Mouse (Mus musculus): ENCODE measurements around the gene Hcn3. TPM values are rescaled to one million over a fixed set of nuclear protein-coding genes. Genes with fewer than 3 reads are reported as not detected.

The Hcn3 gene
- total RNA-seq (2021), result under 1 TPM; 0.19 to 0.60 TPM

DNA sequence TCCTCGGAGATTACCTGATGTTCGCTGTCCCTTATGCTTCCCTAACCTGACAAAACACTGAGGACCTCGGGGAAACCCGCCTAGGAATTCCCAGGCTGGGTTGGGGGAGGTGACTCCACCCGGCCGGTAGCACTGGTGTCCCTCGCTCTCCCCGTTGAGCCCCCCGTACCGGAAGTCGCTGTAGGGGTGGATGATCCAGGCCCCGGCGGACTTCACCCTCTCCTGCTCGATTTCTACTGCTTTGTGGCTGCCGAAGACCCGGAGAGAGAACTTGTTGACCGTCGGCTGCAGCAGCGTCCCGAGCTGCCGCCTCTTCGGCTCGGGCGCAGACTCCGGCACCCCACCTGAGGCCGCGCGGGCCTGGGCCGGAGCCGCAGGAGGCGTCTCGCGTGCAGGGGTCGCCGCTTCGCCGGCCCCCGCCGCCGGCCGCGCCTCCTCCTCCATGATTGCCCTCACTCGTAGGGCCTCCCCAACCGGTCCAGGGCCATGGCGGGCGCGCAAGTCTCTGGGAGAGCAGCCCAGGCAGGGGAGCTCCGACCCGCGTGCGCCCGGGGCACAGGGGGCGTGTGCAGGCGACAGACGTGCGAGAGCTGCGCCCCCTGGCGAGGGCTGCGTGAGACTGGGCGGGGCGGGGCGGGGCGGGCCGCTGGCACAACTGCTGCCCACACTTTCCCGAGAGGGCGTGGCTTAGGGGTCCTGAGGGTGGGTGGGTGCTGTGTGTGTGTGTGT, at the start of gene Hcn3:
TSS of gene Hcn3 (minus strand) at position 581 of the 729 bp plus-strand sequence.
- DNase-seq, result peak; percentile 41 to 67
- intact Hi-C loops (cut with DNase I), result loop anchor here (2.0 to 5.0 kb wide), 2 partner anchors 45 to 67 kb away; partner anchors contain the start of gene Rusc1

DNA sequence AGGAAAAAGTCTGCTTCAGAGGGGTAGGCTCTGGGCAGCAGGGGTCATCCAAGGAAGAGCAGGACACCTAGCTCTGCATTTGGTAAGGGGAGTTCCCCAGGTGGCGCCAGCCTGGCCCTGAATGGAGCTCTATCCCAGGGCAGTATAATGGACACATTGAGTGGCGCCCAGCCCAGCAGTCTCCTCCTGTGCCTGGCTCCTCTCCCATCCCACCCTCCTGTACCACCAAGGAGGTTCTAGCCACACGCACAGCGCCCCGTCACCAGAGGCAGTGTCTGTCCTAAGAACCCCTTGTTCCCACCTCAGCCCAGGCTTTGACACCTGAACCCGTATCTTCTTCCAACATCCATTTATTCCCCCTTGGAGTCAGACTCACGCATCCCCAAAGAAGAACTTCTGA, 49.7 kb upstream of the Hcn3 start:
- intact Hi-C loops (cut with DNase I), result no loop called here
- DNase-seq, result no peak

DNA sequence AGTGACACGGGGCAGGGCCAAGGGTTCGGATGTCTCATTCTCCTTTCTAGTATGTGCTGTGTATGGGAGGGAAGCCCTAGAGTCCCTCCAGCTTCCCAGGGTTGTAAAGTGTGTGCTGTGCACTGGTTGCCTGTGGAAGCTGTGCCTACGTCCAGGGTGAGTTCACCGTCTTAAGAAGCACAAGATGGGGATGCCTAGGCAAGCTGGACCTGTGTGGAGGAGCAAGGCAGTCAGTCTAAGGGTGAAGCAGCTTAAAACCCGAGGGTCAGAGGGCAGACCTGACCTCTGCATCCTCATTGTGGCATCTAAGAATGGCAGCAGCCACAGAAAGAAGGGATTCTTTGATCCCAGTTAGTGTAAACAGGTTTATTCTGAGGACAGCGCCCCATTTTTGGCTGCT, 48.7 kb upstream of the Hcn3 start:
- no peak for DNase-seq
- intact Hi-C loops (cut with DNase I), result no loop called here

DNA sequence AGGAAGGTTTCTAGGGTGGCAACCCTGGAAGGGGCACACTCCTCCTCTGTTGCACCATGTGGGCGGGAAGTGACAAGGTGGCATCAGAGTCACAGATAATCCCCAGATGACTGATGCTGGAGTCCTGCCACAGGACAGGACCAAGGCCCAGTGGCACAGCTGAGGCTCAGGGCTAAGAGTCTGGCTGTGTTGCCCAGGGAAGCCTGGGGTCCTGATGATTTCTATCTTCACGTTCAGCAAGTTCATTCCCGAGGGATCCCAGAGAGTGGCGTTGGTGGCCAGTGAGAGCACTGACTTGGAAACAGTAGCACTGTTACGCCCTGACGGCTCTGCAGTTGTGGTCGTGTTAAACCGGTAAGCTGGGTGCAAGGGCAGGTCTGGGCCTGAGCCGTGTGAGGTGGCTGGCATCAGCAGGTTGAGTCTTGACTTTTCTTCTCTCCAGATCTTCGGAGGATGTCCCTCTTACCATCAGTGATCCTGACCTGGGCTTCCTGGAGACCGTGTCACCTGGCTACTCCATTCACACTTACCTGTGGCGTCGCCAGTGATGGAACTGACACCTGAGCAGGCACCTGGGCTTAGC, 48.2 kb upstream of the Hcn3 start:
- DNase-seq, result no peak
- intact Hi-C loops (cut with DNase I), result no loop called here

DNA sequence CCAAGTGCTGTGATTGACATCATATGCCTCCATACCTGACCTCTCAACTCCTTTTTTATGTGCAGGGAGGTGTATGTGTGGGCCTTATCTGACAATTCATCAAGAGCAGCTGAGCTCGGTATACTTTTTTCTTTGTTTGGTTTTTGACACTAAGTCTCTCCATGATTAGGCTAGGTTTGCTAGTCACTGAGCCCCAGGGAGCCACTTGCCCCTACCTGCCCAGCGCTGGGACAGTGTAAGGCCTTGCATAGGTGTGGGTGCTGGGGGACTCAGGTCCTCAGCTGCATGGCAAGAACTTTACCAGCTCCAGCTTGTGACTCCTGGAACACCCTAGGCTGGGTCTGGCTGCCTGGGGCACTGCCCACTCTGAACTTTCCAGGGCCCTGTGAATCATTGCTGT, 46.7 kb upstream of the Hcn3 start:
- no peak for DNase-seq
- intact Hi-C loops (cut with DNase I), result no loop called here

DNA sequence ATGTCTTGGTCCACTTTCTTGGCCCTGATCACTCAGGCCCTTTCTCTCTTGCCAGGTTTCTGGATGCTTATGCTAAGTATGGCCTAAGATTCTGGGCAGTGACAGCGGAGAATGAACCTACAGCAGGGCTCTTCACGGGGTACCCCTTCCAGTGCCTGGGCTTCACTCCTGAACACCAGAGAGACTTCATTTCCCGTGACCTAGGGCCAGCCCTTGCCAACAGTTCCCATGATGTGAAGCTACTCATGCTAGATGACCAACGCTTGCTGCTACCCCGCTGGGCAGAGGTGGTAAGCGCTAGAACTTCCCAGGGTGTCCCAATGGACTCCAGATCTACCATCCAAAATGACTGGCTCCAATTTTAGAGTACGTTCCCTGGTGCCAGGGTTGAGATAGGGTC, 46.1 kb upstream of the Hcn3 start:
- no peak for DNase-seq
- intact Hi-C loops (cut with DNase I), result no loop called here

DNA sequence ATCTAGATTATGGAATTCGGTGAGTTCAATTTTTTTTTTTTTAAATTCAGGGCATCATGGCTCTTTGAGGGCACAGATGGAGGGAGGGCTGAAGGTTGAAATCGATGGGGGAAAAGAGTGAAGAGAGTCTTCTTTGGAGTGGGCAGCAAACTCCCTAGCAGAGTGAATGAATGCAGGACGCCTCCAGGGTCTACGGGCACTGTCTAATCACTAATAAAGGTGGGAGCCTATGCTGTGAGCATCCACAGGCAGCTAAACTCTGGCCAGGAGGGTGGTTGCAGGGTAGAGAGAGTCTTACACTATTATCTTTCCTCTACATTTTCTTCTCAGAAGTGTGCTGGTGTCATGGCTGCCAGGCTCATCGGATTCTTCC, 43.1 kb upstream of the Hcn3 start:
- intact Hi-C loops (cut with DNase I), result no loop called here
- DNase-seq, result no peak

DNA sequence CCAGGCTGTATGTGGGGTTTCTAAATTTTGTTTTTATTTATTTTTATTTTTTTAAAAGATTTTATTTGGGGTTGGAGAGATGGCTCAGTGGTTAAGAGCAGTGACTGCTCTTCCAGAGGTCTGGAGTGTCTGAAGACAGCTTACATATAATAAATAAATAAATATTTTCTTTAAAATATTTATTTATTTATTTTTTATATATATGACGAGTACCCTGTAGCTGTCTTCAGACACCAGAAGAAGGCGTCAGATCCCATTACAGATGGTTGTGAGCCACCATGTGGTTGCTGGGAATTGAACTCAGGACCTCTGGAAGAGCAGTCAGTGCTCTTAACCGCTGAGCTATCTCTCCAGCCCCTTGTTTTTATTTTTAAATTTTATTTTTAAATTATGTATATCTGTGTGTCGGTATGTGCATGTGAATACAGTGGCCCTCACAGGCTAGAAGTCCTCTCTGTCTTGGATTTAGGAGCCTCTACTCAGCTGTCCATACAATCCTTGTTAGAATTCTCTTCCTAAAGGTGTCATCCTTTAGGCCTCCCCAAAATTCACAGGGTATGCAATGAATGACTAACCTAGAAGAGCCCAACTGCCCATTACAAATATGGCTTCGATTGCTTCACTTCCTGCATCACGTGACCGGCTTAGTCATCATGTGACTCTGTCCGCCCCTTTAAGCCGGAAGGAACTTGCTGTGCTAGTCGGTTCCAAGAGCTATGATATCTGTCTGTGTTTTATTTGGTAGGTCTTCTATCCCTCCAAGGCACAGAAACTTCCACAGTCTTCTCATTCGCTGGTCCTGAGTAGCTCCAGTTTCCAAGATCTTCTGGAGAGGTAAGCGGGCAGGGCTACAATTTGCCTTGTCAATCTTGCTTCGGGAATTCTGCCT, 42.5 kb upstream of the Hcn3 start, which contains the start of gene Gba:
TSS of gene Gba (plus strand) at position 676 of the 889 bp plus-strand sequence.
- intact Hi-C loops (cut with DNase I), result no loop called here

DNA sequence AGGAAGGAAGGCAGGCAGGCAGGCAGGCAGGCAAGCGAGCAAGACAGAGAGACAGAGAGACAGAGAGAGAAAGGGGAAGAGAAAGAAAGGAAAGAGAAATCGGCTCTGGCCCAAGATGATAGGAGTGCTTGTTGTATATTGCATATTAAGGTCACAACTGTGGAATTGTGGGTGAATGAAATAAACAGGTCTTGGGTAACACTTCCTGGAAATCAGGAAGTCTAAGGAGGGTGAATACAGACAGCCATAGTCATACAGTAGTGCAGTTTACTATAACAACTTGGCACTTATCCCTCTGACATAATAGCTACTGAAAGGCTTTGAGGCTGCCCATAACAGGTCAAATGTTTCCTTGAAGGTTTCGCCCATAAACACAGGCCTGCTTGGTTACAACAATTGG, 39.8 kb upstream of the Hcn3 start:
- DNase-seq, result no peak
- intact Hi-C loops (cut with DNase I), result no loop called here

More for the DNA sequence above, 42.5 kb upstream of the Hcn3 start, which contains the start of gene Gba:
- peak; percentile 88 to 92 for DNase-seq

DNA sequence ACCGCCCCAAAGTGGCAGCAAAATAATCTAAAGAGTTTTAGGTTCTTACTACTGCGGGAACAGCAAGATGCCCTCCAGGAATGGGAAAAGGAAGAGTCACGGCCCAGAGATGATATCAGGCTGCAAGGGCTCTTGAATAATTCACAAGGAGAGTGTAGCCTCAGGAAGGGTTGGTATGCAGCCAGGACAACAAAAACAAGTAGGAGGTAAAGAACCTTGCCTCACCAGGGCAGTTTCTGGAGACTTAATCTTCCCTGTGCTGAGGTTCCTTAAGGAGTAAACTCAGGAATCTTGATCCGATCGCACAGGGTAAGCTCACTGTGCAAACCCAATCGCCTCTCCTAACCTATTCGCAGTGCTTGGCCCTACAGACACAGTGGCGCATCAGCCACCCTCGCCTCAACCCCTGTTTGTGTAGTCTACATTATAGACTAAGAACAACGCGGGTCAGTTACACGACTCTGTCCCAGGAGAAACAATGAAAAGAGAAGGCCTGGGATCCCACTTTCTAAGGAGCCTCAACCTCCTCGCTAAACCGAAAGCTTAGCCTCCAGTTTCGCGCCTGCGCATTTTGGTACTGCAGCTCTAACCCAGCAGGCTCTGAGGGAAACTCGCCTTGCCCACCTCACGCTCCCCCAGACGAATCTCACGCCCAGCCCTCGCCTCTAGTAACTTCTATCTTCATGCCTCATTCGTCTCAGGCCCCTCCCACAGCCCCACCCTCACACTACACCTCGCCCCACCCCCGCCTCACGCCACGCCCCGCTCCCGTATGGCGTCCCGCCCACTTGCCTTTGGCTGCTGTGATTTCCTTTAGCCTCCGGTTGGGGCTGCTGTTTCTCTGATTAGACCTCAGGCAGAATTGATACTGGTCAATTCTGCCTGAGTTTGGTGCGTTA, 36.2 kb upstream of the Hcn3 start:
- DNase-seq, result peak; percentile 89 to 90
- intact Hi-C loops (cut with DNase I), result loop anchor here (1.0 kb wide), 1 partner anchor 20 kb away; no protein-coding TSS in a partner anchor

DNA sequence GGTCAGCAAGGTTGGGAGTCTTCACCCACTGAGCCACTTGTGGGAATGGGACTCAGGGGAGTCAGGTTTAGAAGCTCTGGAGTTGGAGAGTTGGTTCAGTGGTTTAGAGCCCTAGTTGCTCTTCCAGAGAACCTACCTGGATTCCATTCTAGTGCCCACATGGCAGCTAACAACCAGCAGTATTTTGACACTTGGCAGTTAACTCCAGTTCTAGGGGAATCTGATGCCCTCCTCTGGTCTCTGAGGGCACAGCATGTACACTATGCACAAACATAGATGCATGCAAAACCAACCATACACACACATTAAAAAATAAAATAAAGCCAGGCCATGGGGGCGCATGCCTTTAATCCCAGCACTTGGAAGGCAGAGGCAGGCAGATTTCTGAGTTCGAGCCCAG, 33.9 kb upstream of the Hcn3 start:
- intact Hi-C loops (cut with DNase I), result no loop called here
- peak in 1 of 2 experiments; percentile 26 for DNase-seq

DNA sequence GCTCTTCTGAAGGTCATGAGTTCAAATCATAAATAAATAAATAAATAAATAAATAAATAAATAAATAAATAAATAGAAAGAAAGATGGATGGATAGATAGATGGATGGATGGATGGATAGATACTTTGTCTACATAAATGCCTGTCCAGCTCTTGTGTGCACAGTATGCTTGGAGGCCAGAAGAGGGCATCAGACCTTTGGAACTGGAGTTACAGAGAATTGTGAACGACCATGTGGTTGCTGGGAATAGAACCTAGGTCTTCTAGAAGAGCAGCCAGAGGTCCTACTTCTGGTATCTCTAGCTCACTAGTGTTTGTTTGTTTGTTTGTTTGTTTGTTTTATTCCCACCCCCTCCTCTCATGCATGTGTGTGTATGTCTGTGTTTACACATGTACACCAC, 33.4 kb upstream of the Hcn3 start:
- intact Hi-C loops (cut with DNase I), result no loop called here
- no peak for DNase-seq

DNA sequence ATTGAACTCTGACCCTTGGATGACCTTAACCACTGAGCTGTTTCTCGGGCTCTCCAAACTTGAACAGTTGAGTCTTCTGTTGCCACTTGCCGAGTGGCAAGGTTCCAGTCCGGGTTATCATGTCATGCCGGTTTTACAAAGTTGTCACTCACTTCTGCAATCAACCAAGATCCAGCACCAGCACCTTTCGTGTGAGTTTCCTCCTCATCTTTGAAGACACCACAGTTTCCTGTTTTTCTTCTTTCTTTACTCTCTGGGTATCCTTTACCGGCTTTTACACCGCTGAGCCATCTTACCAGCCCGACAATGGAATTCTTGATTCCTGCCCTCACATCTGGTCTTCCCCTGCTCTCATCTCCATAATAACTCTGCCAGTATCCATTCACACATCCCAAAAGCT, 30.4 kb upstream of the Hcn3 start:
- DNase-seq, result no peak
- intact Hi-C loops (cut with DNase I), result no loop called here

DNA sequence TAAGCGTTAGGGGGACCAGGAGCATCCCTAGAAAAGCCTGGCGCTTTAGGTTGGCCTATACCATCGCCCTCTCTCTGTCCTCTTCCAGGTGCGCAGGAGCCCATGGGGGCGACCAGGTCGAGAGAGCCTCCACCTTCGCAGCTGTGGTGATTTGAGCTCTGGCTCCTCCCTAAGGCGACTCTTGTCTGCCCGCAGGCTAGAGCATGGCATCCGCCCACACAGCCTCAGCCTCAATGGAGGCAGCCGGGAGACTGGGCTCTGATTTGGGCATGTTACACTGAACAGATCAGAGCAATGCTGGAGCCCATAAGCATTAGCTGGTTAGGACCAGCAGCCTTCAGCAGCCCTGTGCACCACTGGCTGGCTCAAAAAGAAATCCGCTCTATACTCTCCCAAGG, 28.5 kb upstream of the Hcn3 start:
- intact Hi-C loops (cut with DNase I), result no loop called here

DNA sequence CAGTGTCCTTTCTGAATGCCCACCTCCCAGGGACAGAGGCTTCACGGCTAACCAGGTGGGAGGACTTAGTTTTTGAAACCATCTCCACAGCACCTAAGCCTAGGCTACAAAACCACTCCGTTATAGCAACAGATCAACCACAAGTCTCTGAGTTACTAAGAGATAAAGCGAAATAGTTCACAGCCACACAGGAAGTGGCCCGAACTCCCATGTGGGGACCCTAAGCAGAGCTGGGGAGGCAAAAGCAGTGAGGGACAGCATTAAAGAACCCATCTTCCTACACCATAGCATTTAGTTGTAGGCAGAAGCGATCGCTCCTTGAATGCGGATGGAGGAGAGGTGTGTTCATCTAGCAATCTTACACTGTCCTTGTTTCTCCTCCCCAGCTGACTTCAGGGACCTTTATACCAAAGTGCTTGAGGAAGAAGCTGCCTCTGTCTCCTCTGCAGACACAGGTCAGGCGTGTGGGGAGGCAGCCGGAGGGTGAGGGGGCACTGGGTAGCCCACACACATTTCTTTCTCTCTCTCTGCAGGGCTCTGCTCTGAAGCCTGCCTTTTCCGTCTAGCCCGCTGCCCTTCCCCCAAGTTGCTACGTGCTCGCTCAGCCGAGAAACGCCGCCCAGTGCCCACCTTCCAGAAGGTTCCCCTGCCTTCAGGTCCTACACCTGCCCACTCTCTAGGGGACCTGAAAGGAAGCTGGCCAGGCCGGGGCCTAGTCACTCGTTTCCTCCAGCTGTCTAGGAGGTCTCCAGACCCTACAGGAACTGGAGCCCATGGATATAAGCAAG, 27.9 kb upstream of the Hcn3 start:
- intact Hi-C loops (cut with DNase I), result no loop called here
- DNase-seq, result no peak

More for the DNA sequence above, 28.5 kb upstream of the Hcn3 start:
- no peak for DNase-seq

DNA sequence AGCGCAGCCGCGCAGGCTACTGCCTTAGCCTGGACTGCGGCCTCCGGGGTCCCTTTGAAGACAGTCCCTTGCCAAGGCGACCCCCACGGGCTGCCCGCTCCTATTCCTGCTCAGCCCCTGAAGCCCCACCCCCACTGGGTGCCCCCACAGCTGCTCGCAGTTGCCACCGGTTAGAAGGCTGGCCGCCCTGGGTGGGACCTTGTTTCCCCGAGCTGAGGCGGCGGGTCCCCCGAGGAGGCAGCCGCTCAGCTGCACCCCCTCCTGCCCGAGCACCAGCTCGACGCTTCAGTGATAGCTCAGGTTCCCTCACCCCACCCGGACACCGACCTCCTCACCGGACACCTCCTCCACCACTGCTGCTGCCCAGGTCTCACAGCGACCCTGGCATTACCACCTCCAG, 27.2 kb upstream of the Hcn3 start:
- intact Hi-C loops (cut with DNase I), result no loop called here
- DNase-seq, result no peak

DNA sequence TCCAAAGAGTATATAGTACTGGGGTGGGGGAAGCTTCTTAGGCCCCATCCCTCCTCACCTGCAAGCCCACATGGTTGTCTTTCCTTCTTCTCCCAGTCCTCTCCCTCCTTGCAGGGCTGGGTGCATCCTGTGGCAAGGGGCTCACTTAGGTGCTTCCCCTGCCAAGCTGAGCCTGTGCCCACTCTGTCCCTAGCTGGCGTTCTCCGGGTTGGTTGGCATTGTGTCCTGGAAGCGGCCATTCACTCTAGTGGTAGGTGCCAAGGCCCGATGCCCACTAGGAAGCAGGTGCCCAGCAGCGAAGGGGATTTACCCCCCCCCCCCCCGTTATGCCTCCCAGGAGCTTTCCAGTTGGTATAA, 23.9 kb upstream of the Hcn3 start:
- intact Hi-C loops (cut with DNase I), result no loop called here
- no peak for DNase-seq

DNA sequence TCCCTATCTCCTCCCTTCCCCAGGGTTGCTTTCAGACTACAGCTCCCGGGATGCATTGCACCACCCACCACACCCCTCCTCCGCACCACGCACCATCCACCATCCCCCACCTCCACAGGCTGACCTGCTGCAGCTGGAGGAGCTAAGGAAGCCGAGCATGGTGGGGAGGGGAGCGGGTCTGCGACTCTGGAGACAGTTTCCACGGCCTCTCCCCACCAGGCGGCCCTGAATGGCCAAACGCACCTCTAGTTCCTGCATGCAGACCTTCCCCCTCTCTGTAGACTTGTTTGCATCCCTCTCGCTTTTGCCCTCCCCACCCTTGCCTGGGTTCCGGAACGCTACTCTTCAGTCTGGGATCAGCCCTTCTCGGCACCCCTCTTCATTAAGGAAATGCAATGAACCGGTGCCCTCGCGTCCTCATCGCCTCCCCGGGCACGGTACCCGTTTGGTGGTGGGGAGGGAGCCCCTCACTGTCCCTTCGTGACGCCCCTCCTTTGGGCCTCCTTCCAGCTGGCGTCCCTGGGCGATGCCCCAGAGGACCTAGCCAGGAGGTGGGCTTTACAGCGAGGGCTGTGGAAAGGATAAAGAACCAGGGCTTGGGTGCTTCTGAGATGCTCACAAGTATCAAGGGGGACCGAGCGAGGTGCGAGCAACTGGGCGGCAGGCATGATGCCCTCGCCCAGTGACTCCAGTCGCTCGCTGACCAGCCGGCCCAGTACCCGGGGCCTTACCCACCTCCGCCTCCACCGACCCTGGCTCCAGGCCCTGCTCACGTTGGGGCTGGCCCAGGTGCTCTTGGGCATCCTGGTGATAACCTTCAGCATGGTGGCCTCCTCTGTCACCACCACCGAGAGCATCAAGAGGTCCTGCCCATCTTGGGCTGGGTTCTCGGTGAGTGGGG, 23.3 kb upstream of the Hcn3 start, which contains the start of gene Fam189b:
TSS of gene Fam189b (plus strand) at position 86 of the 901 bp plus-strand sequence.
- intact Hi-C loops (cut with DNase I), result no loop called here

More for the DNA sequence above, 23.3 kb upstream of the Hcn3 start, which contains the start of gene Fam189b:
- DNase-seq, result peak; percentile 86 to 90
